Mouse (Mus musculus): ENCODE measurements around the gene Thumpd3.

DNA sequence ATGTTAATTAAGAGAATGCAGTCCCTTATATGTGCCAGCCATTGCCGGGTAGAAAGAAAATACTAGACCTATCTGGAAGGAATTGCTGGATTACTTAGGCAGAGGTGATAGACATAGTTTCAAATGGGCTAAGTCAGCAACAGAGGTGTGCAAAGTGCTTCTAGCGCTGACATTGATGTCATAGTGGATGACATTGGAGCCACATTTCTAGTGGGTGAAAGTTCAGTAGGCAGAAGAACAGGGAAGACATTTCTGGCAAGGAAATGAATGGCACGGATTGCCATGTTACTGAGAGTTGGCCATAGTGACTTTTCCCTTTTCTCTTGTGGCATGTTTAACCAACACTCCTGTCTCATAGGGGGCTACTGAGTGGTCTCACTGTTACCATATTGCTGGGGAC is 19.2 kb downstream of the Thumpd3 start:
- TF ChIP-seq POLR2A (IDR thresholded peaks at IDR 0.05; ENCODE audit: low read depth, low read length) (no peak), CTCF (IDR thresholded peaks at IDR 0.05; ENCODE audit: extremely low read depth, insufficient read length, insufficient replicate concordance, low read depth, low read length) (no peak)
